Mouse (Mus musculus): ENCODE data around the gene Zfp866. TPM values are rescaled to one million over a fixed set of nuclear protein-coding genes. Genes with fewer than 3 reads are reported as not detected.

Zfp866 gene
- polyA plus RNA-seq, 1 experiment, result 31.2 TPM

DNA sequence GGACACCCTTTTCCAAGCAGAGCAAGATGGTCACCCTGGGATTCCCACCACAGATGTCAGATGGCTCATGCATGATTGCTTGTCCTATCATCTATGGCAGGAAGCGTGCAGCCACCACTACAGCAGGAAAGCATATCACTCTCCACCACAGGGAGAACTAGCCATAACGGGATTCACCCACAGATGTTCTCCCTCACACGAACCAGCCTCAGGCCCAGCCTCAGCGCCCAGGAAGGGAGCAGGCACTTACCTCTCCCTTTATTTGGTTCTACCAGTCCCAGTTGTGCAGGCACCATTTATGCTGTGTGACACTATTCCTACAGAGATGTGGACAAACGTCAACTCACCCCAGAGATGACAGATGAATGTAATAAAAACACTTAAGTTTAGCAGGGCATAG is 1.9 kb downstream of the Zfp866 start:
- TF ChIP-seq POLR2A (IDR thresholded peaks at IDR 0.05; ENCODE audit: low read depth, low read length), result no peak
- no peak for TF ChIP-seq CTCF (IDR thresholded peaks at IDR 0.05; ENCODE audit: borderline replicate concordance, insufficient read depth, low read length)
- Histone ChIP-seq H3K4me3 (ENCODE audit: insufficient read depth, low read length) (no peak overlapping the region), H3K4me1 (ENCODE audit: control insufficient read depth, insufficient read depth, low read length) (peaks cover 7% of the 10 kb centered on the region; the same call in 1 of the 2 replicates), H3K27ac (ENCODE audit: insufficient read depth, low read length) (no peak overlapping the region)

DNA sequence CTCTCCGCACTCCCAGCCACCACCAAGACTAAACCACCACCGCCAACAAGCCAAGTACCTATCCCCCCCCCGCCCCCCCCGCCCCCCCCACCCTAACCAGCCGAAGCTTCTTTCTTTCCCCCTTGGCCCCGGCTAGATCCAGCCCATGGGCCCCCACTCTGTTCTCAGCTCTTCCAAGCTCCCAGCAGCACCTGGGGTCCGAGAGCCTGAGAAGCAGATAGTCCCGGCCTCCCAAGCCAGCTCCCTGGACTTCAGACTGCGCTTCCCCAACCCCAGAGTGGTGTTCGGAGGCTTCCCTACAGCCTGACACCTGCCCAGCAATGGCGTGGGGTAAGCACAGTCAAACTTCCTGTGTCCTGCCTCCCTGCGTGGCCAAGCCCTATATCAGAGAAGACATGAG is 13.9 kb downstream of the Zfp866 start:
- no peak overlapping the region for H3K4me3 ChIP-seq (ENCODE audit: insufficient read depth, low read length)
- TF ChIP-seq POLR2A (IDR thresholded peaks at IDR 0.05; ENCODE audit: low read depth, low read length) (no peak), CTCF (IDR thresholded peaks at IDR 0.05; ENCODE audit: borderline replicate concordance, insufficient read depth, low read length) (no peak)
- H3K27ac ChIP-seq (ENCODE audit: insufficient read depth, low read length), result no peak overlapping the region
- 0 out of 2 replicates have a peak, but pooled peaks cover 3% of the 10 kb centered on the region for H3K4me1 ChIP-seq (ENCODE audit: control insufficient read depth, insufficient read depth, low read length)

DNA sequence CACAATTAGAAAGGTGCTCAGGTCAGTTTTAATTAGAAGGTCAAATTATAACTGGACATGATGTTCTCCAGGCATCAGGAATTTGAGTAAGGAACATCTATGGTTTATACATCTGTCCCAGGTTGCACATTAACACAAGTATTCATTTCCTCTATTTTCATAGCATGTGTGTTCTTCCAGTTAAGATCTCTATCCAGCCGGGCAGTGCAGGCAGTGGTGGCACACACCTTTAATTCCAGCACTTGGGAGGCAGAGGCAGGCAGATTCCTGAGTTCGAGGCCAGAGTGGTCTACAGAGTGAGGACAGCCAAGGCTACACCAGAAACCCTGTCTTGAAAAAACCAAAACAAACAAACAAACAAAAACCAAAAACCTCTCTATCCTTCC is 15.8 kb downstream of the Zfp866 start:
- Histone ChIP-seq H3K4me1 (ENCODE audit: control insufficient read depth, insufficient read depth, low read length) (0 out of 2 replicates have a peak, but pooled peaks cover 3% of the 10 kb centered on the region), H3K27ac (ENCODE audit: insufficient read depth, low read length) (no peak overlapping the region), H3K4me3 (ENCODE audit: insufficient read depth, low read length) (no peak overlapping the region)
- TF ChIP-seq POLR2A (IDR thresholded peaks at IDR 0.05; ENCODE audit: low read depth, low read length) (no peak), CTCF (IDR thresholded peaks at IDR 0.05; ENCODE audit: borderline replicate concordance, insufficient read depth, low read length) (no peak)

DNA sequence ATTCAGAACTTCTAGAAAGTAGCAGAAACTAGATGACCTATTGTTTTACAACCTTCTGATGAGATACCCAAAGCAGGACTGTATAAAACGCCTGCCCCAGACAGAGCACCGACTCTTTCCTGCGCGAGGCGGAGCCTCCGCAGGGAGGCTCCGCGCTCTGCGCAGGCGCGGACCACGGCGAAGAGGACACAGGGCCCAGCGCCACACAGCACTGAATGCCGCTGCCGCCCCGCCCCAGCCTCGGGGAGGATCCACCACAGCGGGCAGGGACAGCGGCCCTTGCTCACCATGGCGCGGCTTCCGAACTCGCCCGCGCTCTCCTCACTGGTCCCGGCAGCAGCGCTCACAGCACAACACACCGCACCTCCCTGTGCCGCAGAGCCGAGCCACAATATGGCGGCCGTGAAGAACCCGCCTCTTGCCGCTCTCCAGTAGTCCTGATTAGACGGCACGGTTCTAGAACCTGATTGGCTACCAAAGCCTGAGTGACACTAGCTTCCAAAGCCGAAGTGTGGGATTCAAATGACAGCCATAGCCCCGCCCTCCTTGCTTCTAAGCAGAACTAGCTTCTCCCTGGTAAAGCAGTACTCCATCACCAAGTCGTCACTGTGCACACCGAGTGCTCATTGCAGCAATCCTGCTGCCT is 16.4 kb downstream of the Zfp866 start, which contains the start of gene Gm20422:
Gene Gm20422 (minus strand): TSS at position 384 of the 646 bp plus-strand sequence.
- Histone ChIP-seq H3K4me3 (ENCODE audit: insufficient read depth, low read length) (peak within 1 kb of the TSS; percentile 83), H3K27ac (ENCODE audit: insufficient read depth, low read length) (peak within 1 kb of the TSS; percentile 100), H3K4me1 (ENCODE audit: control insufficient read depth, insufficient read depth, low read length) (0 out of 2 replicates have a peak, but pooled peaks cover 3% of the 10 kb centered on the region)
- TF ChIP-seq CTCF (IDR thresholded peaks at IDR 0.05; ENCODE audit: borderline replicate concordance, insufficient read depth, low read length) (no peak), POLR2A (IDR thresholded peaks at IDR 0.05; ENCODE audit: low read depth, low read length) (peak; percentile 93)

DNA sequence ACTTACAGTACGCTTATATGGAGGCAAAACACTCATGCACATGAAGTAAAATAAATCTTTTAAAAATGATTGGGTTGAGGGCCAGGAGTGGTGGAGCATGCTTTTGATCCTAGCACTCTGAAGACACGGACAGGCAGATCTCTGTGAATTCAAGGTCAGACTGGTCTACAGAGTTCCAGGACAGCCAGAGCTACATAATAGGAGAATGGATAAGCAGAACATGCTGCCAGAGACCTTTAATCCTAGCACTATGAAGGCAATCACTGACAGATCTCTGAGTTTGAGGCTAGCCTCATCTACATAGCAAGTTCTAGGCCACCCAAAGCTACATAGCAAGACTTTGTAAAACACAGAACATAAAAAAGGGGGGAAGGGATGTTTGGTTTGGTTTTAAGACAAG is 18.9 kb downstream of the Zfp866 start:
- H3K4me1 ChIP-seq (ENCODE audit: control insufficient read depth, insufficient read depth, low read length), result 0 out of 2 replicates have a peak, but pooled peaks cover 3% of the 10 kb centered on the region
- no peak overlapping the region for H3K4me3 ChIP-seq (ENCODE audit: insufficient read depth, low read length)
- no peak for TF ChIP-seq CTCF (IDR thresholded peaks at IDR 0.05; ENCODE audit: borderline replicate concordance, insufficient read depth, low read length)
- no peak for TF ChIP-seq POLR2A (IDR thresholded peaks at IDR 0.05; ENCODE audit: low read depth, low read length)
- no peak overlapping the region for H3K27ac ChIP-seq (ENCODE audit: insufficient read depth, low read length)

DNA sequence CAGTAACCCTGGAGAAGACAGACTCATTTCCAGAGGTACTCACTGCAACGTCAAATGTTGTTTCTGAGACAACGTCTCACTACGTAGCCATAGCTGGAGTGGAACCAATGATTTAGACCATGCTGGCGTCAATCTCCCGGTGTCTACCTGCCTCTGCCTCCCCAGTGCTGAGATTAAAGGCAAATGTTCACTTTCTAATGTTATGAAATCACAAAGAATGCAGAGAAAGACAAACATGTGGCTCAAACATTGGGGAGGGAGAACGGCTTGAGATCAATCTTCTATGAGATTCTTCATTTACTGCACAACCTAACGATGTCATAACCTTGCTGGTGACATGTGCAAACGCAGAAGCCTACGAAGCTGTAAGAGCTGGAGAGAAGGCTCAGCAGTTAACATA is 19.8 kb downstream of the Zfp866 start:
- no peak for TF ChIP-seq POLR2A (IDR thresholded peaks at IDR 0.05; ENCODE audit: low read depth, low read length)
- TF ChIP-seq CTCF (IDR thresholded peaks at IDR 0.05; ENCODE audit: borderline replicate concordance, insufficient read depth, low read length), result no peak
- Histone ChIP-seq H3K4me3 (ENCODE audit: insufficient read depth, low read length) (no peak overlapping the region), H3K27ac (ENCODE audit: insufficient read depth, low read length) (no peak overlapping the region), H3K4me1 (ENCODE audit: control insufficient read depth, insufficient read depth, low read length) (0 out of 2 replicates have a peak, but pooled peaks cover 3% of the 10 kb centered on the region)

DNA sequence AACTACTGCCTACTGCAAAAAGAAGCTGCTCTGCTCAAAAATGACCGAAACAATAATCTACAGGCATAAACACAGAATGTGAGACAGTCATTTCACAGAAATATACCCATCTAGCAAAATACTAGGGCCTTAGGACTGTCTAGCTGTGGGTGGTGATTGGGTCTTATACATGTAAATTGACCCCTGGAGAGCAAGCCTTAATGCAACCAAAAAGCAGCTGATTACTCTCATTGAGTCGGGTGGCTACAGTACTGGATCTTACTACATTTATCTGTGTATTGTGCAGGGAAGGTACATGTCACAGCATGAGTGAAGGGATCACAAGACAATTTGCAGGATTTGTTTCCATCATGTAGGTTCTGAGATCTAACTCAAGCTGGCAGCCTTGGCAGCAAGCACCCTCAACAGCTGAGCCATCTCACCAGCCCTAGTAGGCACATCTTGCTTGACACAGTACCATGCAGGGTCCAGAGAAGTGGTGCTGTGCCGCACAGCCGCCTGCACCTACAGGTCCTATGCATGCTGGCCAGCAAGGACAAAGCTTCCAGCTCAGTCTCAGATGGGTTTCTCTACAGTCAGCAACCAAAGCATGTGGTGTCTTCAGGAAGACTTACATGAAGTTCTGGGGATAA is 29.0 kb downstream of the Zfp866 start:
- no peaks in the 10 kb centered on the region for H3K4me1 ChIP-seq (ENCODE audit: control insufficient read depth, insufficient read depth, low read length)
- no peak overlapping the region for H3K27ac ChIP-seq (ENCODE audit: insufficient read depth, low read length)
- H3K4me3 ChIP-seq (ENCODE audit: insufficient read depth, low read length), result no peak overlapping the region
- TF ChIP-seq POLR2A (IDR thresholded peaks at IDR 0.05; ENCODE audit: low read depth, low read length) (no peak), CTCF (IDR thresholded peaks at IDR 0.05; ENCODE audit: borderline replicate concordance, insufficient read depth, low read length) (no peak)

DNA sequence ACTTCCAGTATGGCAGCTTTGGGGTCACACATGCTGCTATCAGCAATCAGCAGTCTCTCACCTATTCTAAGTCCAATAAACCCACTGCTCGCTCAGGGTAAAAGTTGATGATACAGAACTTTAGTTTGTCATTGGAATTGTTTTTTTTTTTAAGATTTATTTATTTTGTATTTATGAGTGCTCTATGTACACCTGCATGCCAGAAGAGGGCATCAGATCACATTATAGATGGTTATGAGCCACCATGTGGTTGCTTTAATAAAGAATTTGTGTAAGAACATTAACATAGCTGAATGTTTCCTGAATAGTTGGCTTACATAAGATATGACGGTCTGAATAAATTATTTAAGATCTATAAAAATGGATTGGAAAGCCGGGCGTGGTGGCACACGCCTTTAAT is 32.7 kb downstream of the Zfp866 start:
- TF ChIP-seq POLR2A (IDR thresholded peaks at IDR 0.05; ENCODE audit: low read depth, low read length) (no peak), CTCF (IDR thresholded peaks at IDR 0.05; ENCODE audit: borderline replicate concordance, insufficient read depth, low read length) (no peak)
- Histone ChIP-seq H3K4me3 (ENCODE audit: insufficient read depth, low read length) (no peak overlapping the region), H3K27ac (ENCODE audit: insufficient read depth, low read length) (no peak overlapping the region), H3K4me1 (ENCODE audit: control insufficient read depth, insufficient read depth, low read length) (no peaks in the 10 kb centered on the region)

DNA sequence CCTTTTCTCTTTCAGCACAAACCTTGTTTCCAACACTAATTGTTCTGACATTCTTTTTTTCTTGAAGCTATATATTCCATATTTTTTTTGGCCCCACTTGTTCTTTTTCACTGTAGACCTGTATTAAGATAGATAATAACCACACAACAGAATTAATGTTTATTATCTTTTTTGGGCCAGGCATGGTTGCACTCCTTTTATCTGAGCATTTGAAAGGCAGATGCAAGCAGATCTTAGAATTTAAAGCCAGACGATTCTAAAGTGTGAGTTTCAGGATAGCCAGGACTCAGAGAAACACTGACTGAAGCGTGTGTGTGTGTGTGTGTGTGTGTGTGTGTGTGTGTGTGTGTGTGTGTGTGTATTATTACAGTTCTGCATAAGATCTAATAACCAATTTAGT is 38.5 kb downstream of the Zfp866 start:
- TF ChIP-seq CTCF (IDR thresholded peaks at IDR 0.05; ENCODE audit: borderline replicate concordance, insufficient read depth, low read length) (no peak), POLR2A (IDR thresholded peaks at IDR 0.05; ENCODE audit: low read depth, low read length) (no peak)
- Histone ChIP-seq H3K4me3 (ENCODE audit: insufficient read depth, low read length) (no peak overlapping the region), H3K27ac (ENCODE audit: insufficient read depth, low read length) (no peak overlapping the region), H3K4me1 (ENCODE audit: control insufficient read depth, insufficient read depth, low read length) (0 out of 2 replicates have a peak, but pooled peaks cover 2% of the 10 kb centered on the region)

All from embryonic fibroblast, embryonic 13.5 days (primary cell).